Mouse (Mus musculus) cerebellum, adult 11 months (tissue): ENCODE data around the gene Brd4.

Experiments
- DNase-seq: peaks from one replicate; pipeline ENCODE4 v3.0.0; 2022

The Brd4 gene

DNA sequence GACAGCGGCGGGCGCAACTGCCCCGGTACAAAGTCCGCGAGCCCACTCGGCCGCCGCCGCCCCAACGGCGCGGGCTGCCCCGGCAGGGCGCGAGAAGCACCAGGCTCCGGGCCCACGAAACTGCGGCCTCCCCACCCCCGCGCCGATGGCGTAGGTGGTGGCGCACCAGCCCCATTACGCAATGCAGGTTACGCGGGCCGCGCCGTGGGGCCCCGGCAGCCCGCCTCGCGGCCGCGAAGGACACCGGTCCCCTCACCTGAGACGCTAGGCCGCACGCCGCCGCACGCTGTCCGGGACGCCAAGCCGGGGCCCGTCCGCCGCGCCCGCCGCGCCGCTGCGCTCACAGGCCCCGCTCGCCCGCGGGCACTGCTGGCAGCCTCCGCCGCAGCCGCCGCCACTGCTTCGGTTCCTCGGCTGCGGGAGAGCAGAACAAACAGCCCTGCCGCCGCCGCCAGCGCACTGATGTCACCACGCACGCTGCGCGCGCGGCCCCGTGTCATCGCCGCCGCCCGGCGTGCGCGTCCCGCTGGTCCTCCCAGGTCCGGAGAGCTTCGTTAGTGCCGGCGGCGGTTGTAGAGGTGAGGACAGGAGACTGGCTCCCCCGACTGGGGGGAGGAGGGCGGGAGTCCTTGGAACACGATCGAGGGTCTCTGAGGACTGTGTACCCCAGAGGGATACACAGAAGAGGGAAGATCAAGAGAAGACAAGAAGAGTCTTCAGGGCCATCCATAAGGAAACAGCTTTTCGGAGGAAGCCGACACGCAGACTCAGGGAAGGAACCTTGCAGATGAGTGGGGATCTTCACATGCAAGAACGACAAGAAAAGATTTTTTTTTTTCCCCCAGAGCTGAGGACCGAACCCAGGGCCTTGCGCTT lies at the start of gene Brd4:
Gene Brd4 (minus strand): TSS at position 461 of the 876 bp plus-strand sequence.
- peak; percentile 91 for DNase-seq

DNA sequence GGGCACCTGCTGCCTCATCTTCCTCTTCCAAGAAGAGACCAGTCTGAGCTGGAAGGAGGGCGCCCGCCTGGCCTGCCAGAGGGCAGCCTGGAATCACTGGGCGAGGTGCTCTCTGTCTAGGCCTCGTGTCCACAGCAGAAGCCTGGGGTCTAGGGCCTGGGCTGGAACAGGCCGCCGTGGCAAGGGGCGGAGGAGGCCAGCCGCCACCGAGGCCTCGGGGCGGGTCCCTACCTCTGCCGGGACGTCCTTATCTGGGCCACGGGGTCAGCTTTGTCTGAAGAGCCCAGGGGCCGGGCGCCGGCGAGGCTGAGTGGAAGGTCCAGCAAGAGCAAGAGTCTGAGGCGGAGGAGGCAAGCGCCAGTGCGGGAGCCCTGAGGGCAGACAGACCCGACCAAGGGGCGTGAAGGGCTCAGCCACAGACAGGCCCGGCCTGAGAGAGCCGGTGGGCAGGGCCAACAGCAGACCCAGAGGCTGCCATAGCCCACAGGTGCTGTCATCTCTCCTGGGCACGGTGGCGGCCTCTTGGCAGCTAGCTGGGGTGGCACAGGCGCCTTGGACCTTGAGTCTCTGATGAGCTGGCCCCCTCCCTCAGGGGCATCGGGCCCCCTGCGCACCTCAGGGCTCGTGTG lies 49.3 kb upstream of the Brd4 start:
- DNase-seq, result no peak

DNA sequence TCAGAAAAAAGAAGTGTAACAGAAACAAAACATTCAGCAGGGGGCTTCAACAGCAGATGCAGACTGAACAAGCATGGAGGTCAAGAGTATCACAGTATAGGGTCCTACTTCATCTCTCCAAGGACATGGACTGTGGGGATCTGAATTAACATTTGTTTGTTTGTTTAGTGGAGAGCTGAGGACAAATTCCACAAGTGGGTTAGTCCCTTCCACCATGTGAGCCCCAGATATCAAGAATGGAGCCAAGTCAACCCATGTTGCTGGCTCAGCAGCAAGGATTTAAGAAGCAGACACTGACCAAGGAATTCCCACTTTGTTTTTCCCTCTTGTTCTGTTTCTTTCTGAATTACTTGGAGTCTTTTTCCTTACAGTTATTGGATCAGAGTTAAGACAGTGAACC lies 43.0 kb upstream of the Brd4 start:
- DNase-seq, result no peak

DNA sequence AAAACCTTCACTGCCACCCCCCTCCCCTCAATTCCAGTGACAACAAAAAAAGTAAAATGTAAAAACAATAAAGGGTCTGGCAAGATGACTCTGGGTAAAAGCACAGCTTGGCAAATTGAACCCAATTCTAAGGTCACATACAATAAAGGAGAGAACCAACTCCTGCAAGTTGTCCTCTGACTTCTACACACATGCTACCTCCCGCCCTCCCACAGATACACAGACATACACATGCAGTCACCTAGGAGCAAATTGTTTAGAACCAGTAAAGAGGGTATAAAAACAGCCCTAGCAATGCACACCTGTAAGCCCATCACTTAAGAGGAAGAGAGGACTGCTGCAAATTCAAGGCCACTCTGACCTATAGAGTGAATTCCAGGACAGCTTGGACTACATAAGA lies 38.3 kb upstream of the Brd4 start:
- no peak for DNase-seq

DNA sequence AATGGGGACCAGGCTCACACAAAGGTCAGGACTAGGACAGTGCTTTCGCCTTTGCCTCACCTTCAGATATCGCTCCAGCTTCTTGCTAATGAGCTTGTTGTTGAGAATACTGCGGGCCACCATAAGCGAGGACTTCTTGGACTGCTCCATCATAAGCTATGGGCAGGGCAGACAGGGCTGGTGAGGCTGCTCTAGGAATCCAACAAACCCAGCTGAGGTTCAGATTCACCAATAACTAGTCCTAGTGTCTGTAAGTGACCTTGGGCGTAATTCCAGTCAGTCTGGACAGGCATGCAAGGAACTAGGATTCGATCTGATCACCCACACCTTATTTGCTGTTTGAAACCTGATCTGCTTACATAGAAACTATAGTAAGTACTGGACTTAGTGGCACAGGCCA lies 37.3 kb upstream of the Brd4 start:
- no peak for DNase-seq

DNA sequence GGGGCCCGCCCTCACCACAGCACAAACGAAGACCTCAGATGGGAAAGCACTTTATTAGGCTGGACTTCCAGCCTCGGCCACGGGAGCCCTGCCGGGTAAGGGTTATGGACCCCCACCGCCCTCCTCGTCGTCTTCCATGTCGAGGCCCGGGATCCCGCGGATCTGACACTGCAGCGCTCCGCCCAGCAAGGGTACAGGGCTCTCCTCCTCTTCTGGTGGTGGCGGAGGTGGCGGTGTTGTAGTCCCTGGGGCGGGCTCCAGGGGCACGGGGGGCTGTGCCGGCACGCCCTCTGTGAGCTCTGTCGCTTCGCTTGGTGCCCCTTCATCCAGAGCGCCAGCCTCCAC lies 36.8 kb upstream of the Brd4 start:
- DNase-seq, result no peak

DNA sequence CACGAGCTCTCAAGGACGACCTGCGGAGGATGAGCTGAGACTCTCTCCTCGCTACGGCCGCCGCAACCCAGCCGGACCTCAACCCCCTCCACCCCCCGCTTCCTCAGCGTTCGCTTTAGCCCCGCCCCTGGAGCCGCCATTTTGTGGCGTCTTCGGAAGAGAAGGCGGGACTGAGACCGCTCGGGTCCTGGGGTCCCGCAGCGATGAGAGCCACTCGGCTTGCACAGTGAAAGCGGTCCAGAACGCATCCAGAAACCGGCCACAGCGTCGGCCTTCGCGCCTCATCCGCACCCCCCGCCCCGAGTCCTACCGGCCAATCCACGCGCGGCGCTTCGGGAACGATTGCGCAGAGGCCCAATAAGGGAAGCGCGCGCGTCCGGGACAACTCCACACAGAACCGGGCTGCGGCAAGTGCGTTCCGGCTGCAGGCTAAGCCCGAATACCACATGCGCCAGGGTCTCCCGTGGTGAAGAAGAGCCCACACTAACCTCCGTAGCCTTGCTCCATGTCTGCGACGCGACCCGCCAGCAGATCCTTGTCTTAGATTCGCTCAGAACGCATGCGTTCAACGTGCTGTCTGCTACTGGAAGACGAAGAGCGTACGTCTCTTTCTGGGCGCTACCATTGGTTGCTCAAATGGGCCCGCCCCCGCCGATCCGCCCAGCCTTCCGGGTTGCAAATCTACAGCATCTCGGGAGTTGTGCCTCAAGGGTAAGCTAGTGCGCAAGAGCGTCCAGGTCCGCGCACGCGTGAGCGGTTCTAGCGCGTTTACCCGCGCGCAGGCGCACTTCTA lies 36.3 kb upstream of the Brd4 start, which contains the start of gene Akap8:
Gene Akap8 (minus strand): TSS at position 642 of the 793 bp plus-strand sequence.
- DNase-seq, result peak; percentile 97

DNA sequence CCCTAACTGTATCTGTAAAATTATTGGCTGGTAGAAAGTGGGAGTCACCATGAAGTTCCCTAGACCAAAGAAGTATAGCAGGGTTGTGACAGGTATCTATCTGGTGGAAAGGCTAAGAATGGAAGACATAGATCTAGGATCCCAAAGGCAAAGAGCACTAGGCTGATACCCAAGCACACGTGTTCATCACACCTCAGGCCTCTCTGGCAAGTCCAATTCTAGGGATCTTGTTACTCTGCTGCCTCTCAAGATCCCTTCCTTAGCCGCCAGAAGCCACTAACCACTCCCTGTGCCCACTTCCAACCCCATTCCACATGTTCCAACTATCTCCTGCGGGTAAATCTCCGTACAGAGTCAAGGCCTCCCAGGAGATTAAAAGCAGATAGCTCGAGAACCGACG lies 35.4 kb upstream of the Brd4 start:
- DNase-seq, result peak; percentile 25

DNA sequence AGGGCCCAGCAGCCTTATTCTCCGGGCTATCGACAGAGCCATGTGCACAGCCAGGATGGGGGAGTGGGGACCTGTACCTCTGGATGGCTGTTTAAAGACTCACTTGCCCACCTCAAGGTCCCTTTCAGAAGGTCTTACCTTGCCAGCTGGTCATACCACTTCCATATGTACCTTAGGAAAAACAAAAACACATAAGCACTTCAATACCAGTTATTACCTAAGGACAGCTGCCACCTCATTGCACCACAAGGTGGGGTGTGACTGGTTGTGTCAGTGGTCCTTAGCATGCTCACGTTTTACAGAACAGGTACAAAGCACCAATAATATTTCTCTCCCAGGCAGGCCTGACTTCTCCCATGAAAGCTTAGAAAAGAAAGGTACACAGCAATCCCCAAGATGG lies 33.2 kb upstream of the Brd4 start:
- DNase-seq, result no peak

DNA sequence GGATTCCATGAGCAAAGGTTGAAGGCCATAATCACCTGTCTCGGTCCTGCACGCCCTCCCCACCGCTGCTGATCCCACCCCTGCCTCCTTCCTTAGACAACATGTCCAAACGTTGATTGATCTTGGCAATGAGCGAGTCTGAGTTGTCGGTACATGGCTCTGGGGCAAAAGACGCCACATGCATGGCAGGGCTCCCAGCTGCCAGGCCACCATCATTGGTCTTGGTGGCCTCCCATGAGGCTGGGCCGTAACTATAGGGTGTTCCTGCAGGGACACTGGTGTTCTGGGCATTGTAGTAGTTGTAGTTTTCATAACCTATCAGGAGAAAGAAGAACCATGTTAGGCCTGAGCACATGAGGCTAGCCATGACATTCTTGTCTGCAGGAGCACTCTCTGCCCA lies 32.5 kb upstream of the Brd4 start:
- DNase-seq, result no peak

DNA sequence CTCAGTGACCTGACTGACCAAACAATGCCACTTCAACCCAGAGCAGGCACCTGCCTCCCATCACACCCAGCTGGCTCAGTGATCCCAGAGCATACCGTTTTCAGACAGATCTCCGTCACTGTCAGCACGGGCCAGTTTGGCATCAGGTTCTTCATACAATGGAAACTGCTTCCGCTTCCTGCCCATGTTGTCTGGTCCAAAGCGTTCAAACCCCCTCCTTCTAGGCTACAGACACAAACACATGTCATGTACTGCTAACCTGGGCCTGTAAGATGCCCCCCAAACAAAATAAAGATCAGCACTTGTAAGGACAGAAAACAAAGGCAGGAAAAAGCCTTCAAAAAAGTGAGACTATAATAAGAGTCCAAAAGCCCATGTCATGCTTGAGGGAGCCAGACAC lies 31.0 kb upstream of the Brd4 start:
- no peak for DNase-seq

DNA sequence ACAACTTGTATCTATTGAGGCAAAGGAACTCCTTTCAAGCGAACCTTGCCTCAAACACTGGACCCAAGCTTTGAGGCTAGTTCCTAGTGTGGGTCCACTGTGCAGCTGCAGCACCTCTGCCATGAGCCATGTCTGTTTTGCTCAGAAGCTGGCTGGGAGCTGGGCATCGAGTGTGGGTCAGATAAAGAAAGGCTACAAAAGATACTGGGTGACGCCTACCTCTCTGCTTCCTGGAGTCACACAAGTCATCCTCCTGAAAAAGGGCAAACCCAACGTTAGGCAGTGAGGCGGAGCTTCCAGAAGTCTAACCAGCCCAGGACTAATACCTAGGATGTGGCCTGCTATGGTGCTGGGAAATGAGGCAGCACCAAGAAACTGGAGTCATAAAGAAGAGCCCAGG lies 29.4 kb upstream of the Brd4 start:
- DNase-seq, result no peak

DNA sequence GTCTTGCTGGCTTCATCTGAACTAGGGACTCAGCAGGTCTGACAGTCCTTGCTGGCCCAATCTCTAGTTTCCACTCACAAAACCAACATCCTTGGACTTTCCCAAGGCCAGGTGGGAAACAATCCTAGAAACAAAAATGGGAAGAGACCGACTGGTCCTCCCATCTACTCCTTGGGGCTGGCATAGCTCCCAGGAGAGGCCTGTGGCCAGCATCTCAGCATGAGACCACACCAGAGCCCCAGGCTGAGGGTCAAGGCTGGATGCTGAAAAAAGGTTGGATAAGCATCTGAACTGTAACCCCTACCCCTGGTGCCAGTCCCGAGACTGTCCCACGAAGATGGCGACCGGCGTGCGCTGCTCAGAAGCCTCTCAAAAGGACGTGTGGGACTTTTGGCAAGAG lies 28.3 kb upstream of the Brd4 start:
- peak; percentile 39 for DNase-seq

DNA sequence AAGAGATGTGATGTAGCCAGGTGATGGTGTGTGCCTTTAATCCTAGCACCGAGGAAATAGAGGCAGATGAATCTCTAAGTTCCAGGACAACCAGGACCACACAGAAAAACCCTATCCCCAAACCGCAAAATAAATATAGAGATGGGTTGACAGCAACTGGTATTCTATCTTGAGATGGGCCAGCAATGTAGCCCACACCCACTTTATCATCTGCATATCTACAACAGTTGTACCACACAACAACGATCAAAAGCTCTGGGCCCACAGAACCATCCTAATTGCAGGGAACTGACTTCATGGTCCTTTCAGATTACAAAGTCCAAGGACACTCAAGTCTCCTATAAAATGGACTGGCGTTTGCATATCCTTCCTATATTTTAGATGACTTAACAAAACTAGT lies 23.4 kb upstream of the Brd4 start:
- no peak for DNase-seq

DNA sequence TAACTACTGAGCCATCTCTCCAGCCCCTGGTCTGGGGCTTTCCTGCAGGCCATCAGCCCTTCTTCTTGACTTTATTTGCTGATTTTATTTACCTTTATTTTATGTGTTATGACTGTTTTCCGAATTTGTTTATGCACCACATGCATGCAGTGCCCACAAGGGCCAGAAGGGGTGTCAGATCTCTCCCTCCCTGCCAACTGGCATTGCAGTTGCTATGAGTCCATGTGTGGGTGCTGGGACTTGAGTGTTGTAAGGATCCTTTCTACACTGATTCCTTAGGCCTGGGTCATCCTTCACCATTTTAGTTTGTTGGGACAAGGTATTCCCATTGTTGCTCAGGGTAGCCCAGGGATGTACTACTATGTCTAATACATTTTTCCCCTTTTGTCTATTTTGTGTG lies 13.6 kb upstream of the Brd4 start:
- DNase-seq, result no peak

DNA sequence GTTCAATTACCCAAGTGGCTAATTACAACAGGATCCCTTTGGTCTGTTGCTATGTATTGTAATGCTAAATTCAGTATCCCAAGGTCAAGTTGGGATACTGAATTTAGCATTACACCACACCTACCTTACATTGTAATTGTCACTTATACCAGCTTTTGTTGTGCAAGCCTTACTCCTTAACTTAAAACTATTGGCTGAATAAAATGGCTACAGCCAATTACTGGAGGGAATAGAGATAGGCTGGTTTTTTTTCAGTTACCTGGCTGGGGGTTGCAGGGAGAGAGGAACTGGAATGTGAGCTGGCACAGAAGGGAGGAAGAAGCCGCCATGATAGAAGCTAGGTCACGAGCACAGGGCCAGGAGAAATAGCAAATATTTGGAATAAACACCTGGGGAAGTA lies 11.4 kb upstream of the Brd4 start:
- no peak for DNase-seq

DNA sequence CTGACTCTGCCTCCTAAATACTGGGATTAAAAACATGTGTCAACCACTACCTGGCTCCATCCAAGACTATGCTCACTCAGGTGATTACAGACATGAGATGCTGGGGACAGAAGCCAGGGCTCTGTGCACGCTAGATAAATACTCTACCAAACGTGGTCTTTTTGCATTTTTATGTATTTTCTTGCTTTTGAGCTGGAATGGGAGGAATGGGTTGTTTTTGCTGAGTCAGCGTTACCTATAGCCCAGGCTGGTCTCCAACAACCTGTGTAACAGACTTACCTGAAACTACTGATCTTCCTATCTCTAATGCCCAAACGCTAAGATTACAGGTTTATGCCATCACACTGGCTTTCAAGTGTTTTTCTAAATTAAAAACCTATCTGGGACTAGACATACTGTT lies 10.6 kb upstream of the Brd4 start:
- no peak for DNase-seq

DNA sequence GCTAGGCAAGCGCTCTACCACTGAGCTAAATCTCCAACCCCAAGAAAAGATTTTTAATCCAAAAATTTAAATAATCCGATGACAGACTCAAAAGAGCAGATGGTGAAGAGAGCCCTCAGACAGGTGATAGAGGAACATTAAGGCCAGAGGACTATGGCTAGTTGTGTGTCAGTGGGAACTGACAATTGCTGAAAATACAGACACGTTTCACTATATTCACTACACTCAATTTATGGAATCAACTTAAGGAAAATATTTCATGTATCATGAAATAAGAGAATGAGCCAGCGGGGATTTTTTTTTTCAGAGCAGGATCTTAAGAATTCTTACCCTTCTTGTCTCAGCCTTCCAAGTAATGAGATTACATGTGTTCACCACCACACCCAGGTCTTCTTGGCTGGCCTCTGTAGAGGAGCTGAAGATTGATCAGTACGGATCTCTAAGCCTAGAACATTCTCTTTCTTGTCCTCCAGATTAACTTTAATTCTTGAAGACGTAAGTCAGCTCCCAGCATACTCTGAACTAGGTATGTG lies 682 bp upstream of the Brd4 start:
- DNase-seq, result no peak

DNA sequence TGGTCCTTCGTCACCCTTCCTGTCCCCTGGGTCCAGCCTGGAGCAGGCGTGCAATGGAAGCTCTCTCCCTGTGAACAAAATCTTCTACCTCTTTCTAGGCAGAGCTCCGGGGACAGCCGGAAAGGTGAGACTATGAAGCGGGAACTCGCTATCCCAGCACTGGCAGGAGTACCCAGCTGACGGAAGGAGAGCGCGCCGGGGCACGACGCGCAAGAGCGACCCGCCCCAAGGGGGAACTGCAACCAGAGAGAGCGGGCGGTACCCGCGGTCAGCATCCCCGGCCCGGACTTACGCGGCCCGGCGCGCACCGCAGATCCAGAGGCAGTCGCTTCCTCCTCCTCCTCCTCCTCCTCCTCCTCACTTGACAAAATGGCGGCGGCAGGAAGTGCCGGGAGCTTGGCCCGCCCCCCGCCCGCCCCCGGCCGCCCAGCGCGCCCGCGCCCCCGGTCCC lies 726 bp downstream of the Brd4 start:
- peak; percentile 47 for DNase-seq

DNA sequence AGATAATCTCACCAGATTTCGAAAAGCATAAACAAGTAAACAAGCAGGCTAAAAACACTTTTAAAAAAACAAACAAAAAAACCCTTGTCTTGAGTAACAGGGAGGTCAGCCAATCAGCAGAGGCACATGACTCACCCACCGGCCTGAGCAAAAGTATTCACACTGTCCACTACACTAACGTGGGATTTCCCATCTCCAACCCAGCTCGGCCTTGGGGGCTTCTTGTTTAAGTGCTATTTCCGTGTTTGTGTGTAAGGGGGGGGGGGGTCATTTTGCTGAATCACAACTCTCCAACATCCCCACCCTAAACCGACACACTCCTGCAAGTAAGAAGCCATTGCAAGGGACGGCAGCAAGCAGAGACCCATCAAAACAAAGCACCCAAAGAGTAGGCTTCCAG lies 1.2 kb downstream of the Brd4 start:
- peak; percentile 16 for DNase-seq

DNA sequence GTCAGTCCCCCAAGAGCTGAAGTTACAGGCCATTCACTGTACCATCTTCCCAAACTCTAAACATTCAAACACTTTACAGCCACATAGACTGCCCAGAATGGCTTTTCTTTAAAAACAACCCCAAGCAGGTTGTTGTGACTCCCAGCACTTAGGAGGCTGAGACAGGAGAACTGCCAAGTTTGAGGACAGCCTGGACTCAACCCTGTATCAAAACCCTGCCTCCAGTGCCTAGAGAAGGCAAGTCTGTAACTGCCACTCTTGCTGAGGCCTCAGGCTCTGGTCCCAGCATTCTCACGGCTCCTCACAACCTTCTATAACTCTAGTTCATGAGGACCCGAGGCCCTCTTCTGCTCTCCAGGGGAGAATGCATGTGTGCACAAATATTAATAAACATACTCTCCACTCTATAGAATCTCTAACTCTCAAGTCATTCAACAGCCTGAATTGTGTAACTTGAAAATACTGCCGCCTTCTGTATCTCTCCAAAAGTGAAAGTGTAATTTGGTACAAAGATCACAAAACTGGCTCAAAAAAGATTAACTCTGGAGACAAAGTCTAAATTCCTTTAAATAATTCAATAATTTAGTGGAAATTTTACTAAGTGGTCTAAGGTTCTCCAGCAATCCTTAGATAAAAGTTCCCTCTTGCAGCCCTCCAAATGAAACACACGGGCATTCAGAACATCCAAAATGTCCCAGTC lies 2.8 kb downstream of the Brd4 start:
- no peak for DNase-seq

DNA sequence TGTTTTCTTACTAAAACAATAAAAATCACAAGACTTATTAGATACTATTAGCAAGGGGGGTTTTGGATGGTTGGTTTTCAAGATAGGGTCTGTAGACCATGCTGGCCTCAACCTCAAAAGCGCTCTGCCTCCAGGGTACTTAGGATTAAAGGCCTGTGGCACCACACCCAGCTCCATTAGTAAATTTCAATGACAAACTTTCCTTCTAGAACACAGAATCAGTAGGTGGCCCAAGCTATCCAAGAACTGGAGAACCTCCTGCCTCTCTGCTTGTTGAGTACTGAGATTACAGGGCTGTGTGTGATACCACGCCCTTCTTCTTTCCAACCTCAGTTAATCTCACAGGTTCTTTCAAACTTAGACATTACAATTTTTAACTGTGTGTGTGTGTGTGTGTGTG lies 3.4 kb downstream of the Brd4 start:
- no peak for DNase-seq

DNA sequence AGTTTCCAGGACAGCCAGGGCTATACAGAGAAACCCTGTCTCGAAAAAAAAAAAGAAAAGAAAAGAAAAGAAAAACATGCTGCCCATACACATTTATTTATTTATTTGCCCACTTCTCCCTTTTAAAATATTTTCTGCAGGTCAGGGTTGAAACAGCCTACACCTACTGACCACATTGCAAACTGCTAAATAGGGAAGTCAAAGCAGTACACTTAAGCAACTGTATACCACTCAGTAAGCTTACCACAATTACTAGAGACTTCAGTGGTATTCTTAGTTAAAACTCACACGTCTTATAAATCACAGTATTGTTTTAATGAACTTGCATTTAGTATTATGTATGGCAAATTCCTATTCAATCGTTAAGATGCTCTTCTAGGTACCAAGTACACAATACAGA lies 3.9 kb downstream of the Brd4 start:
- no peak for DNase-seq
